Mouse (Mus musculus) cerebellum, adult 2 months (tissue): ENCODE results near the gene Pbx1.

Source experiments
- CTCF ChIP-seq: fragments of 200-500 bp; IDR thresholded peaks from 2 replicates; pipeline ENCODE4 v1.5.1; 2011; ENCODE audit warnings: low read depth, mild to moderate bottlenecking, control low read depth, low read length, moderate library complexity, borderline replicate concordance; ENCODE audit not compliant: insufficient read depth
- POLR2A ChIP-seq: fragments of 200-500 bp; IDR thresholded peaks from 2 replicates; pipeline ENCODE4 v1.6.1; 2011; ENCODE audit warnings: low read length, control low read depth, borderline replicate concordance; ENCODE audit not compliant: insufficient read depth

- TF ChIP-seq POLR2A (no peak), CTCF (no peak)
These were observed 262.9 kb downstream of the Pbx1 start for GRCm38 (mm10) chr1:168169052-168169779.
